Mouse (Mus musculus) intestine, embryonic 16.5 days (tissue): ENCODE measurements around the gene Gins2. TPM values are rescaled to one million over a fixed set of nuclear protein-coding genes. Genes with fewer than 3 reads are reported as not detected.

Experiments used
- ATAC-seq: fragments of 200-750 bp; cut with Nextera tagmentation; 2 replicates; pipeline ENCODE4 v1.8.0; 2017; ENCODE audit warnings: moderate TSS enrichment, moderate library complexity
- H3K27ac ChIP-seq: fragments of 300-500 bp; sonication (generic); 2 replicates; pipeline ENCODE4 v1.5.1; 2014; ENCODE audit warnings: mild to moderate bottlenecking, low read length
- H3K27me3 ChIP-seq: fragments of 300-500 bp; sonication (generic); replicated peaks from 2 replicates; pipeline ENCODE4 v1.6.1; 2014; ENCODE audit warnings: low read length, control low read depth, mixed read lengths; ENCODE audit not compliant: control insufficient read depth, insufficient read depth
- H3K36me3 ChIP-seq: fragments of 300-500 bp; sonication (generic); 2 replicates; pipeline ENCODE4 v1.6.1; 2014; ENCODE audit warnings: low read length, control low read depth; ENCODE audit not compliant: control insufficient read depth, insufficient read depth
- H3K4me1 ChIP-seq: fragments of 300-500 bp; sonication (generic); 2 replicates; pipeline ENCODE4 v1.6.1; 2014; ENCODE audit warnings: low read length, control low read depth, mixed read lengths; ENCODE audit not compliant: control insufficient read depth, insufficient read depth
- H3K4me2 ChIP-seq: fragments of 300-500 bp; sonication (generic); 2 replicates; pipeline ENCODE4 v1.6.1; 2014; ENCODE audit warnings: low read depth, low read length, control low read depth
- H3K4me3 ChIP-seq: fragments of 300-500 bp; sonication (generic); 2 replicates; pipeline ENCODE4 v1.5.1; 2014; ENCODE audit warnings: mild to moderate bottlenecking, low read length
- H3K9ac ChIP-seq: fragments of 300-500 bp; sonication (generic); 2 replicates; pipeline ENCODE4 v1.6.1; 2014; ENCODE audit warnings: low read depth, low read length
- H3K9me3 ChIP-seq: fragments of 300-500 bp; sonication (generic); 2 replicates; pipeline ENCODE4 v1.6.1; 2016; ENCODE audit warnings: low read length, control low read depth; ENCODE audit not compliant: control insufficient read depth
- WGBS: fragments of 180-500 bp; shearing (Covaris S2); extraction: QIAGEN DNeasy Blood & Tissue Kit; methylation state at CpG from one replicate; pipeline ENCODE4 v1.1.7; 2014; 5-methylcytosine and 5-hydroxymethylcytosine counted together
- polyA plus RNA-seq: library from polyadenylated mRNA; unstranded; fragments of >200 nt; fragmentation: Nextera tagmentation; extraction: Ambion mirVana; gene quantifications from 2 replicates; pipeline ENCODE4 v1.2.1, GENCODE M21; 2015

The Gins2 gene
- polyA plus RNA-seq, 1 experiment from 2014 or later: 87.5 TPM

GRCm38 (mm10) chr8:120553441-120554123 lies 35.5 kb downstream of the Gins2 start:
- H3K36me3 ChIP-seq: no peaks in the 10 kb centered on the region
- no peak overlapping the region for H3K4me3 ChIP-seq
- 88% methylated on average over 24 of the region's 24 CpGs for WGBS
- ATAC-seq: no peak
- H3K4me2 ChIP-seq: no peak overlapping the region
- no peaks in the 10 kb centered on the region for H3K27me3 ChIP-seq
- no peak overlapping the region for H3K9ac ChIP-seq
- no peaks in the 10 kb centered on the region for H3K9me3 ChIP-seq
- H3K4me1 ChIP-seq: peaks cover 49% of the 10 kb centered on the region
- H3K27ac ChIP-seq: no peak overlapping the region

GRCm38 (mm10) chr8:120552509-120552908 lies 36.6 kb downstream of the Gins2 start:
- ATAC-seq: no peak
- H3K9me3 ChIP-seq: no peaks in the 10 kb centered on the region
- H3K9ac ChIP-seq: no peak overlapping the region
- H3K27me3 ChIP-seq: no peaks in the 10 kb centered on the region
- H3K4me2 ChIP-seq: no peak overlapping the region
- H3K4me3 ChIP-seq: no peak overlapping the region
- H3K27ac ChIP-seq: no peak overlapping the region
- peaks cover 54% of the 10 kb centered on the region for H3K4me1 ChIP-seq
- 90% methylated on average over 11 of the region's 11 CpGs for WGBS
- no peaks in the 10 kb centered on the region for H3K36me3 ChIP-seq

- Histone ChIP-seq H3K36me3 (no peaks in the 10 kb centered on the region), H3K4me3 (no peak overlapping the region), H3K9ac (no peak overlapping the region), H3K9me3 (no peaks in the 10 kb centered on the region), H3K4me2 (no peak overlapping the region), H3K27ac (no peak overlapping the region), H3K4me1 (peaks cover 55% of the 10 kb centered on the region), H3K27me3 (no peaks in the 10 kb centered on the region)
- WGBS: 82% methylated on average over 3 of the region's 3 CpGs
- ATAC-seq: no peak
Observed at GRCm38 (mm10) chr8:120551677-120551980, 37.5 kb downstream of the Gins2 start.

DNA sequence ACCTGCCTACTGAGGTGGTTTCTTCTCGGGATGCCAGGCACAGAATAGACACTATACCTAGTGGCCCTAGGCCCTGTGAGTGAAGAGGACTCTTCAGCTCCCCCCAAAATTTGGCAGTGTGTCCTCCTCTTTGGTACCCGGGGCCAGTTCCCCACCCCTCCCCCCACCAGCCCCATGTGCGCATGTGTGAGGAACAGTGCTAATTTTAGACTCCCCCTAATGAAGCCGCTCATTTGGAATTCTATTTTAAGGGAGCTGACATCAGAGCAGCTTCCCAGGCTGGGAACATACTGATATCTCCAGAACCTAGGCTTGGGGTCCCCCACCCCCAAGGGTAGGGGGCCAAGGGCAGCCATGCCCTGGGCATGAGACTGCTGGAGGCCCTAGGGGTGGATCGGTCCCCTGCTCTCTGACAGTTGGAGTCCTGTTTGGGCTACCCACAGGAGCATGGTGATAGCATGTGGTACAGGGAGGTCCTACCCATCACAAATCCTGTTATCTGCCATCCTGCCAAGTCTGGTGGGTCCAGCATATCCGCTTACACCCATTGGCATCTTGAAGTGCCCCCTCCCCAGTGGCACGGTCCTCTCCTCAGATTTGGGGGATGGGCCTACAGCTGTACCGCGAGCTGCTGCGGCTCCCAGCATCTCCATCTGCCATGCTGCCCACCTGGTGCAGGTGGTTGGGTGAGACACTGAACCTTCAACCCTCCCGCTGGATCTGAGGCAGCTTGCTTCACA lies 38.0 kb downstream of the Gins2 start:
- ATAC-seq: no peak
- no peak overlapping the region for H3K9ac ChIP-seq
- H3K9me3 ChIP-seq: no peaks in the 10 kb centered on the region
- no peaks in the 10 kb centered on the region for H3K36me3 ChIP-seq
- H3K27ac ChIP-seq: peak overlapping the region; percentile 48; the same call in 1 of the 2 replicates
- H3K4me3 ChIP-seq: no peak overlapping the region
- H3K27me3 ChIP-seq: no peaks in the 10 kb centered on the region
- WGBS: 70% methylated on average over 11 of the region's 11 CpGs
- H3K4me1 ChIP-seq: peaks cover 55% of the 10 kb centered on the region
- H3K4me2 ChIP-seq: no peak overlapping the region

DNA sequence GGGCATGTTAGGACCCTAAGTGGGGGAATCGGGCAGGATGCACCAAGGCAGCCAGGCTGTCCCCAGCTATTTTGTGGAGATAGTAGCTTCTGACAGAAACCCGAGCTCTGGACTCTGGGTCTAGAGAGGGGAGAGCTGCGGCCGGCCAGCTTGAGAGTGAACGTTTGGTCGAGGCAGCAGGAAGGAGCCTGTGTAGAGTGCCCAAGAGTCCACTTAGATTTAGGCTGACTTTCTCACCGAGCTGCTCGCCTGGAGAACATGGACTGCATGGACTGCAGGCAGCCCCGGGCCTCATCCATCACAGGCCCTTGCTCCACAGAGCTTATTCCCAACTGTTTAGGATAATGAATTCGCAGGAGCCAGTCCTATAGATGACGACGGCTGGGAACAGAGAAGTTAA lies 38.7 kb downstream of the Gins2 start:
- Histone ChIP-seq H3K27me3 (no peaks in the 10 kb centered on the region), H3K36me3 (no peaks in the 10 kb centered on the region), H3K9me3 (no peaks in the 10 kb centered on the region), H3K4me3 (no peak overlapping the region), H3K4me2 (no peak overlapping the region), H3K9ac (no peak overlapping the region; the same call in 1 of the 2 replicates), H3K4me1 (peaks cover 56% of the 10 kb centered on the region), H3K27ac (peak overlapping the region; percentile 48)
- 38% methylated on average over 12 of the region's 12 CpGs for WGBS
- no peak for ATAC-seq

DNA sequence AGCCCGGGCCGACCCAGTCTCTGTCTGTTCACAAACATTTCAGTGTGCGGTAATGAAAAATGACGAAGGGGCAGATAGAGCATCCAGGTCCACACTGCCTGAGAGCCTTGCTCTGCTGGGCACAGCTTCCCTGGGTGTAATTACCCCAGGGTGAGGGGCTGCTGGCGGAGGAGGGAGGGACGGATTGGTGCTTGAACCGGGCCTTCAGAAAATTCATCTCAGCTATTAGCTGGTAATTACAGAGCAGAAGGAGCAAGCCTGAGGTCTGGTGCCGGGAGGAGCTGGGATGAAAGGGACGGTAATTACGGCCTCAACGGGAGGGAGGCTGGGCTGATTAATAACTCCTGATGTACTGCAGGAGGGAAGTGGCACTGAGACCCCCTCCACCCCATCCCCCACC lies 39.2 kb downstream of the Gins2 start:
- Histone ChIP-seq H3K36me3 (no peaks in the 10 kb centered on the region), H3K4me1 (peaks cover 60% of the 10 kb centered on the region), H3K27ac (peak overlapping the region; percentile 63), H3K4me3 (no peak overlapping the region), H3K9ac (peak overlapping the region; percentile 60), H3K4me2 (peak overlapping the region; percentile 30; the same call in 1 of the 2 replicates), H3K9me3 (no peaks in the 10 kb centered on the region), H3K27me3 (no peaks in the 10 kb centered on the region)
- 31% methylated on average over 11 of the region's 11 CpGs for WGBS
- no peak for ATAC-seq

- Histone ChIP-seq H3K27me3 (no peaks in the 10 kb centered on the region), H3K36me3 (no peaks in the 10 kb centered on the region), H3K9ac (peak overlapping the region; percentile 60), H3K9me3 (no peaks in the 10 kb centered on the region), H3K27ac (peak overlapping the region; percentile 63), H3K4me1 (peaks cover 65% of the 10 kb centered on the region), H3K4me2 (peak overlapping the region; percentile 30; the same call in 1 of the 2 replicates), H3K4me3 (0 out of 2 replicates have a peak overlapping the region, but pooled peaks have one; percentile 9)
- 0 out of 2 replicates have a peak, but pooled peaks have one; percentile 1 for ATAC-seq
- WGBS: 14% methylated on average over 25 of the region's 25 CpGs
Observed at GRCm38 (mm10) chr8:120549321-120549921, 39.7 kb downstream of the Gins2 start.

DNA sequence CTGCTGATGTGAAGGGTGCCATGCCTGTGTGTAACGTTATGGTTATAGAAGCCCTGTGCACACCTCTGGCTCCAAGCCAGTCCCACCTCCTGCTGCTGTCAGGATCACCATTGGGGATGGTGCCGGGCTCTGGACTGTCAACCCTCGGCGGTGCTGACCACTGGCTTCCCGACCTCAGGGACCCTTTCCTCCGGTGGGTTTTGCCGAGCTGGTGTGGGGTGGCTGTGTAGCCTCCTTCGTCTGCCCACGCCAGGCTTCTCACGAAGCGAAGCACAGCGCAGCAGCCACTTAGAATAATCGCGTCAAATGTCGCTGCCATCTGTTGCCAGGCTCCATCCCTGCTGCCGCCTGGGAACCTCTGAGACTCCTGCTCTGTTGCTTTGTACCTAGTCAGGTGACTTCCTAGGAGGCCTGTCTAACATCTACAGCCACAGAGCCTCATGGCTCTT lies 40.8 kb downstream of the Gins2 start:
- Histone ChIP-seq H3K27ac (no peak overlapping the region; the same call in 1 of the 2 replicates), H3K9ac (peak overlapping the region; percentile 24; the same call in 1 of the 2 replicates), H3K9me3 (no peaks in the 10 kb centered on the region), H3K4me1 (peaks cover 74% of the 10 kb centered on the region), H3K4me2 (0 out of 2 replicates have a peak overlapping the region, but pooled peaks have one; percentile 19), H3K27me3 (no peaks in the 10 kb centered on the region), H3K36me3 (no peaks in the 10 kb centered on the region), H3K4me3 (no peak overlapping the region)
- no peak for ATAC-seq
- WGBS: 58% methylated on average over 16 of the region's 16 CpGs

DNA sequence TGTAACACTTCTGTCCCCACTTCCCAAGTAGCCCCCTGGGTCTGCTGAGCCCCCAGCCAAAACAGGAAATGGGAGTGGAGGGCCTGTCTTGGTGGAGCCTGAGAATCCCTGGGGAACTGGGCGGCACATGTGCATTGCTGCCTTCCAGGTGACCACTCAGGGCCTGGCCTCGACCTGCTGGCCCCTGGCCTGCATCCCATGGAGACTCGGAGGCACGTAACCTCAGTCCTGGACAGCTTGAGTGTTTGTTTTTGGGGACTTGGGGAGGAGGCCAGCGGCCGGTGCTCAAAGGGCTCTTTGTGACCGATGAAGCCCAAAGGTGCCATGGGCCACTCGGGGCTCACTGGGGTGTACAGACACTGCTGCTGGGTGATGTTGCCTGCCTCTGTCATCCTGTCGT lies 41.5 kb downstream of the Gins2 start:
- no peak overlapping the region for H3K4me3 ChIP-seq
- no peak for ATAC-seq
- no peaks in the 10 kb centered on the region for H3K9me3 ChIP-seq
- no peaks in the 10 kb centered on the region for H3K36me3 ChIP-seq
- no peaks in the 10 kb centered on the region for H3K27me3 ChIP-seq
- no peak overlapping the region for H3K4me2 ChIP-seq
- H3K4me1 ChIP-seq: peaks cover 82% of the 10 kb centered on the region
- no peak overlapping the region; the same call in 1 of the 2 replicates for H3K27ac ChIP-seq
- H3K9ac ChIP-seq: 0 out of 2 replicates have a peak overlapping the region, but pooled peaks have one; percentile 33
- 66% methylated on average over 9 of the region's 9 CpGs for WGBS
